Mouse (Mus musculus): ENCODE measurements around the gene Nqo2. TPM values are rescaled to one million over a fixed set of nuclear protein-coding genes. Genes with fewer than 3 reads are reported as not detected.

Gene Nqo2
- polyA plus RNA-seq, 1 experiment = 8.8 TPM

DNA sequence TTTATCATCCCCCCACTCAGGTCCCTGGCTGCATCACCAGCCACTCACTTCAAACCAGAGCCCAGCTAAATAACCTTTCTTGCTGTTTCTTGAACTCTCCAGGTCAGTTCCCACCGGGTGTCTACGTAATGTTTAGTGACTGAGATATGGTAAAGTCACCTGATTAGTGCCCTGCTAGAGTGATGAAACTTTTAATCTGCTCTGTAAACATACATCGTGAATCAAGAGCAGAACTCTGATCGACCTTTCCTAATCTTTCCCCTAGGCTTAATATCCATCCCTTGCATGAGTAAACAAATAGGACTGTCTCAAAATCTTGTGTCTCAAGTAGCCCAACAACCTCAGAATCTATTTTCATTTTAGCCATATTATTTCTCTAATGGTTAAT, 1.5 kb downstream of the Nqo2 start:
- Histone ChIP-seq H3K27ac (ENCODE audit: insufficient read depth, low read length) (no peak overlapping the region), H3K4me3 (ENCODE audit: insufficient read depth, low read length) (no peak overlapping the region), H3K4me1 (ENCODE audit: control insufficient read depth, insufficient read depth, low read length) (no peaks in the 10 kb centered on the region)
- TF ChIP-seq CTCF (IDR thresholded peaks at IDR 0.05; ENCODE audit: extremely low read depth, insufficient read depth, low read length) (no peak), POLR2A (IDR thresholded peaks at IDR 0.05; ENCODE audit: extremely low read depth, insufficient read depth, low read length) (no peak)

DNA sequence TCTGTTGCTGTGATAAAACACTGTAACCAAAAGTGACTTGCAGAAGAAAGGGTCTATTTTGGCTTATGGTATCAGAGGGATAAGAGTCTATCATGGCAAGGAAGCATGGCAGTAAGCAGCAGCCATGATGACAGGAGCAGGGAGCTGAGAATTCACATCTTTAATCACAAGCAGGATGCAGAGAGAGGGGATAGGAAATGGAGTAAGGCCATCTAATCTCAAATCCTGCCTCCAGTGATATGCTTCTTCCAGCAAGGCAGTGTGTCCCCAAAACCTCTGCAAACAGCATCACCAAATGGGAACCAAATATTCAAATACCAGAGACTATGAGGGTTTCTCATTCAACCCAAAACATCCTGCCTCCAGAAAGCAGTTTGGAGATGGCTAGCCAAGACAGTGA, 2.1 kb downstream of the Nqo2 start:
- TF ChIP-seq POLR2A (IDR thresholded peaks at IDR 0.05; ENCODE audit: extremely low read depth, insufficient read depth, low read length) (no peak), CTCF (IDR thresholded peaks at IDR 0.05; ENCODE audit: extremely low read depth, insufficient read depth, low read length) (no peak)
- Histone ChIP-seq H3K27ac (ENCODE audit: insufficient read depth, low read length) (no peak overlapping the region), H3K4me3 (ENCODE audit: insufficient read depth, low read length) (no peak overlapping the region), H3K4me1 (ENCODE audit: control insufficient read depth, insufficient read depth, low read length) (no peaks in the 10 kb centered on the region)

- TF ChIP-seq POLR2A (IDR thresholded peaks at IDR 0.05; ENCODE audit: extremely low read depth, insufficient read depth, low read length) = no peak
- no peak for TF ChIP-seq CTCF (IDR thresholded peaks at IDR 0.05; ENCODE audit: extremely low read depth, insufficient read depth, low read length)
- Histone ChIP-seq H3K4me3 (ENCODE audit: insufficient read depth, low read length) (no peak overlapping the region), H3K4me1 (ENCODE audit: control insufficient read depth, insufficient read depth, low read length) (no peaks in the 10 kb centered on the region), H3K27ac (ENCODE audit: insufficient read depth, low read length) (no peak overlapping the region)
These were observed 25.1 kb downstream of the Nqo2 start for GRCm38 (mm10) chr13:33989625-33990024.

DNA sequence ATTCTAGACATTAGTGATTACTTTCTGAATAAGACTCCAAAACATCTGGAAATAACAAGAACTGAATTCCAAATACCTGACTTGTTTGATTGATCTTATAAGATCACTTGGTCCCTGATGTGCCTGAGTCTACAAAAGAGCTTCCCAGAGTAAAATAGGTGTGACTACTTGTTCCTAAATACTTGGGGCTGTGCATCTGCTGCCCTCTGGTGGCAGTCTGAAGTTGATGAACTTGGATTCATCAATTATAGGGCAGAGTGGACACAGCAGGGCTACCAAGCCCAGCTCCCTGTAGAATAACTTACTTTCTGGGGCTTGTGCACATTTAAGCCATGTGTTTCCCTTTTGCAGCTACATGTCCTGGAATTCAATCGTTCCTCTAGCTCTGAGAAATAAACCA, 30.7 kb downstream of the Nqo2 start:
- H3K4me3 ChIP-seq (ENCODE audit: insufficient read depth, low read length) = no peak overlapping the region
- no peaks in the 10 kb centered on the region for H3K4me1 ChIP-seq (ENCODE audit: control insufficient read depth, insufficient read depth, low read length)
- TF ChIP-seq CTCF (IDR thresholded peaks at IDR 0.05; ENCODE audit: extremely low read depth, insufficient read depth, low read length) (peak; percentile 73), POLR2A (IDR thresholded peaks at IDR 0.05; ENCODE audit: extremely low read depth, insufficient read depth, low read length) (no peak)
- no peak overlapping the region for H3K27ac ChIP-seq (ENCODE audit: insufficient read depth, low read length)

- TF ChIP-seq POLR2A (IDR thresholded peaks at IDR 0.05; ENCODE audit: extremely low read depth, insufficient read depth, low read length) (peak; percentile 49; the same call in 1 of the 2 replicates), CTCF (IDR thresholded peaks at IDR 0.05; ENCODE audit: extremely low read depth, insufficient read depth, low read length) (peak; percentile 22; the same call in 1 of the 2 replicates)
- peak within 1 kb of the TSS; percentile 85 for H3K27ac ChIP-seq (ENCODE audit: insufficient read depth, low read length)
- peak within 1 kb of the TSS; percentile 57 for H3K4me3 ChIP-seq (ENCODE audit: insufficient read depth, low read length)
- peaks cover 2% of the 10 kb centered on the region; the same call in 1 of the 2 replicates for H3K4me1 ChIP-seq (ENCODE audit: control insufficient read depth, insufficient read depth, low read length)
These were observed 37.8 kb downstream of the Nqo2 start, which contains the start of the genes Ripk1 and Serpinb6a for GRCm38 (mm10) chr13:34002058-34003006. Gene Ripk1 (plus strand): TSS chr13:34002363. Gene Serpinb6a (minus strand): TSS chr13:34002794.

DNA sequence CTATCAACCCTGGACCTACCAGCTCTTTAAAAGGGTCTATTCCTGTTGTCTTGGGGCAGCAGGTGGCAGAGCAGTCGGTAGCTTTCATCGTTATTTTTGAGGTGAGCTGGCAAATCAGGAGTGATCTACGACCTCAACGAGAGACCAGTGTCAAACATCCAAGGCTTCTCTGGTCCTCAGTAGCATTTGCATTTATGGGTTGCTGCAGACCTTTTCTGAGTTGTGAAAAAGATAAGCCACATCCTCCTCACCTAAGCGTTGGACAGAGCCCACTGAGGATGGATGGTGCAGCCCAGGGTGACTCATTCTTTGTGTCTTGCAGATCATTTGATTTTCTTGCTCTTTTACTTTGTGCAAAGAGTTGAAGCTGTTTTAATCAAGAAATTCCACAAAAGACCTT, 38.6 kb downstream of the Nqo2 start:
- peaks cover 2% of the 10 kb centered on the region; the same call in 1 of the 2 replicates for H3K4me1 ChIP-seq (ENCODE audit: control insufficient read depth, insufficient read depth, low read length)
- TF ChIP-seq POLR2A (IDR thresholded peaks at IDR 0.05; ENCODE audit: extremely low read depth, insufficient read depth, low read length) = no peak
- TF ChIP-seq CTCF (IDR thresholded peaks at IDR 0.05; ENCODE audit: extremely low read depth, insufficient read depth, low read length) = no peak
- H3K27ac ChIP-seq (ENCODE audit: insufficient read depth, low read length) = no peak overlapping the region
- H3K4me3 ChIP-seq (ENCODE audit: insufficient read depth, low read length) = peak overlapping the region; percentile 57

DNA sequence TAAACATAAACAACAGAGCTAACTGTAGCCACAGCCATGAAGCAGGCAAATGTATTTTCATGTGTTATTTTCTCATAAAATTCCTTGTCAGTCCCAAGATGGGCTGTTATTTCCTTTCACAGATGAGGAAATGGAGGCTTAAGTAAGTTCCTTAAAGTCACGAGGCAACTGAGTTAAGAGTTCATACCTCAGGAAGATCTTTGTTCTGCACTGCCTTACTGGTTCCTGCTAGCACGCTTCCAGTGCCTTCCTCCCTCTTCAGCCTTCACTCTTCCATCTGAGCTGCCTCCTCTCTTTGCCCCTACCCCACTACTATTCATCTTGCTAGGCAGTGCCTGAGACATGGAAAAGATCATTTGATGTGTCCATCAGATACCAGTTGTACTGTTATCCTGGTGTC, 42.7 kb downstream of the Nqo2 start:
- Histone ChIP-seq H3K4me1 (ENCODE audit: control insufficient read depth, insufficient read depth, low read length) (peaks cover 2% of the 10 kb centered on the region; the same call in 1 of the 2 replicates), H3K4me3 (ENCODE audit: insufficient read depth, low read length) (no peak overlapping the region), H3K27ac (ENCODE audit: insufficient read depth, low read length) (no peak overlapping the region)
- TF ChIP-seq CTCF (IDR thresholded peaks at IDR 0.05; ENCODE audit: extremely low read depth, insufficient read depth, low read length) = no peak
- TF ChIP-seq POLR2A (IDR thresholded peaks at IDR 0.05; ENCODE audit: extremely low read depth, insufficient read depth, low read length) = no peak

- Histone ChIP-seq H3K4me3 (ENCODE audit: insufficient read depth, low read length) (no peak overlapping the region), H3K4me1 (ENCODE audit: control insufficient read depth, insufficient read depth, low read length) (no peaks in the 10 kb centered on the region), H3K27ac (ENCODE audit: insufficient read depth, low read length) (no peak overlapping the region)
- TF ChIP-seq POLR2A (IDR thresholded peaks at IDR 0.05; ENCODE audit: extremely low read depth, insufficient read depth, low read length) = no peak
- TF ChIP-seq CTCF (IDR thresholded peaks at IDR 0.05; ENCODE audit: extremely low read depth, insufficient read depth, low read length) = no peak
These were observed 52.6 kb downstream of the Nqo2 start for GRCm38 (mm10) chr13:34016927-34017569.

DNA sequence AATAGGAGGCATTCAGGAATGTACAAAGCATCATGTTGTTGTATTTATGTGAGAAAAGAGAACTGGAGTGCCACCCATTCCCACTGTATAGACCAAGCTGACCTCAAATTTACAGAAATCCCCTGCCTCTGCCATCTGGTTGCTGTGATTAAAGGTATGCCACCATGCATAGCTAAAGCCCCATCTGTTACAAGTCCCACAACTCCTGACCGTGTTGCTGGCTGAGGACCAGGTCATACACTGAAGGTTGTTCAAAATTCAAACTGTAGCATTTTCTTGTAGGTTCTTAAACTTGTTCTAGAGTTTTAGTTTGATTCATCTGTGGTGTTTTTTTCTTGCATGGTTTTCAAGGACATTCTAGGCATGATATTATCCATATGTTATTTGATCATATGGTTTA, 54.0 kb downstream of the Nqo2 start:
- Histone ChIP-seq H3K4me3 (ENCODE audit: insufficient read depth, low read length) (no peak overlapping the region), H3K4me1 (ENCODE audit: control insufficient read depth, insufficient read depth, low read length) (no peaks in the 10 kb centered on the region), H3K27ac (ENCODE audit: insufficient read depth, low read length) (no peak overlapping the region)
- TF ChIP-seq CTCF (IDR thresholded peaks at IDR 0.05; ENCODE audit: extremely low read depth, insufficient read depth, low read length) (no peak), POLR2A (IDR thresholded peaks at IDR 0.05; ENCODE audit: extremely low read depth, insufficient read depth, low read length) (no peak)

All from cortical plate, adult 2 months (tissue).